Mouse (Mus musculus): ENCODE data around the gene Abhd14a.

Gene Abhd14a

GRCm38 (mm10) chr9:106392828-106393527, 54.5 kb downstream of the Abhd14a start:
- no peak for TF ChIP-seq GATA4 (IDR thresholded peaks at IDR 0.05; ENCODE audit: insufficient replicate concordance, low read length)

All from liver, adult (tissue).